Mouse (Mus musculus) embryonic facial prominence, embryonic 11.5 days (tissue): ENCODE data around the gene Ppip5k2. TPM values are rescaled to one million over a fixed set of nuclear protein-coding genes. Genes with fewer than 3 reads are reported as not detected.
A peak's percentile ranks its signal among the peaks of the same experiment; 100 is the strongest.

Experiments
- ATAC-seq: fragments of 200-750 bp; cut with Nextera tagmentation; replicated peaks from 2 replicates; pipeline ENCODE4 v1.8.0; 2017; ENCODE audit warnings: low read depth; ENCODE audit not compliant: insufficient number of reproducible peaks, low FRiP score, low TSS enrichment
- DNase-seq: peaks from one replicate; pipeline ENCODE4 v3.0.0-alpha.2; 2015; ENCODE audit warnings: low spot score
- H3K27ac ChIP-seq: fragments of 300-500 bp; sonication (generic); replicated peaks from 2 replicates; pipeline ENCODE4 v1.5.1; 2014; ENCODE audit warnings: mild to moderate bottlenecking, low read depth, low read length, control low read depth
- H3K27me3 ChIP-seq: fragments of 300-500 bp; sonication (generic); 2 replicates; pipeline ENCODE4 v1.6.1; 2014; ENCODE audit warnings: mild to moderate bottlenecking, low read length, moderate library complexity, mixed read lengths; ENCODE audit not compliant: control insufficient read depth, insufficient read depth
- H3K36me3 ChIP-seq: fragments of 300-500 bp; sonication (generic); replicated peaks from 2 replicates; pipeline ENCODE4 v1.6.1; 2014; ENCODE audit warnings: low read depth, mild to moderate bottlenecking, low read length, moderate library complexity, mixed read lengths; ENCODE audit not compliant: control insufficient read depth, insufficient read depth
- H3K4me1 ChIP-seq: fragments of 300-500 bp; sonication (generic); 2 replicates; pipeline ENCODE4 v1.6.1; 2014; ENCODE audit warnings: low read length, mixed read lengths; ENCODE audit not compliant: control insufficient read depth, insufficient read depth
- H3K4me2 ChIP-seq: fragments of 300-500 bp; sonication (generic); 2 replicates; pipeline ENCODE4 v1.6.1; 2014; ENCODE audit warnings: low read depth, mild to moderate bottlenecking, control low read depth, low read length, moderate library complexity
- H3K4me3 ChIP-seq: fragments of 300-500 bp; sonication (generic); 2 replicates; pipeline ENCODE4 v1.5.1; 2014; ENCODE audit warnings: low read depth, low read length, control low read depth
- H3K9ac ChIP-seq: fragments of 300-500 bp; sonication (generic); replicated peaks from 2 replicates; pipeline ENCODE4 v1.6.1; 2014; ENCODE audit warnings: mild to moderate bottlenecking, control low read depth, low read length
- H3K9me3 ChIP-seq: fragments of 300-500 bp; sonication (generic); replicated peaks from 2 replicates; pipeline ENCODE4 v1.6.1; 2016; ENCODE audit warnings: mild to moderate bottlenecking, low read length, inconsistent platforms, mixed read lengths; ENCODE audit not compliant: control insufficient read depth
- WGBS: fragments of 180-500 bp; shearing (Covaris S2); extraction: QIAGEN DNeasy Blood & Tissue Kit; methylation state at CpG from one replicate; pipeline ENCODE4 v1.1.7; 2014; 5-methylcytosine and 5-hydroxymethylcytosine counted together
- polyA plus RNA-seq: library from polyadenylated mRNA; unstranded; fragments of >200 nt; fragmentation: Nextera tagmentation; extraction: Ambion mirVana; gene quantifications from 2 replicates; pipeline ENCODE4 v1.2.1, GENCODE M21; 2014

Ppip5k2 gene
- polyA plus RNA-seq, 1 experiment from 2014 or later = 52.0 TPM

GRCm38 (mm10) chr1:97714334-97714868, 55.8 kb downstream of the Ppip5k2 start:
- ATAC-seq (no peak), DNase-seq (no peak)
- Histone ChIP-seq H3K36me3 (no peaks in the 10 kb centered on the region; the same call in none of the 2 replicates), H3K27ac (no peak overlapping the region), H3K9me3 (no peaks in the 10 kb centered on the region), H3K27me3 (no peaks in the 10 kb centered on the region), H3K4me1 (no peaks in the 10 kb centered on the region), H3K4me2 (no peak overlapping the region), H3K9ac (no peak overlapping the region), H3K4me3 (no peak overlapping the region)
- 84% methylated on average over 11 of the region's 11 CpGs for WGBS

- WGBS = 92% methylated on average over 3 of the region's 3 CpGs
- no peak for ATAC-seq
- no peak for DNase-seq
- Histone ChIP-seq H3K4me1 (no peaks in the 10 kb centered on the region), H3K9ac (no peak overlapping the region), H3K4me2 (no peak overlapping the region), H3K27me3 (no peaks in the 10 kb centered on the region), H3K9me3 (no peaks in the 10 kb centered on the region), H3K4me3 (no peak overlapping the region), H3K27ac (no peak overlapping the region), H3K36me3 (no peaks in the 10 kb centered on the region; the same call in 1 of the 2 replicates)
These were observed 59.7 kb downstream of the Ppip5k2 start for GRCm38 (mm10) chr1:97710520-97710919.

- DNase-seq (no peak), ATAC-seq (no peak)
- Histone ChIP-seq H3K9ac (no peak overlapping the region), H3K9me3 (no peaks in the 10 kb centered on the region), H3K4me2 (no peak overlapping the region), H3K27me3 (no peaks in the 10 kb centered on the region), H3K27ac (no peak overlapping the region), H3K36me3 (no peaks in the 10 kb centered on the region; the same call in 1 of the 2 replicates), H3K4me1 (no peaks in the 10 kb centered on the region), H3K4me3 (no peak overlapping the region)
These were observed 64.8 kb downstream of the Ppip5k2 start for GRCm38 (mm10) chr1:97705389-97705788.

- no peaks in the 10 kb centered on the region; the same call in 1 of the 2 replicates for H3K36me3 ChIP-seq
- H3K4me1 ChIP-seq = no peaks in the 10 kb centered on the region
- H3K27me3 ChIP-seq = no peaks in the 10 kb centered on the region
- H3K4me2 ChIP-seq = no peak overlapping the region
- no peak overlapping the region for H3K4me3 ChIP-seq
- no peak overlapping the region for H3K27ac ChIP-seq
- DNase-seq (no peak), ATAC-seq (no peak)
- 87% methylated on average over 1 of the region's 1 CpGs for WGBS
- H3K9me3 ChIP-seq = no peaks in the 10 kb centered on the region
- no peak overlapping the region for H3K9ac ChIP-seq
These were observed 65.6 kb downstream of the Ppip5k2 start for GRCm38 (mm10) chr1:97704646-97705045.

GRCm38 (mm10) chr1:97698956-97699570, 71.1 kb downstream of the Ppip5k2 start:
- no peak overlapping the region for H3K4me2 ChIP-seq
- H3K4me1 ChIP-seq = no peaks in the 10 kb centered on the region
- no peaks in the 10 kb centered on the region for H3K36me3 ChIP-seq
- H3K27ac ChIP-seq = no peak overlapping the region
- H3K27me3 ChIP-seq = no peaks in the 10 kb centered on the region
- no peaks in the 10 kb centered on the region for H3K9me3 ChIP-seq
- H3K9ac ChIP-seq = no peak overlapping the region
- no peak overlapping the region for H3K4me3 ChIP-seq
- ATAC-seq (no peak; the same call in 1 of the 2 replicates), DNase-seq (no peak)
- 16% methylated on average over 11 of the region's 11 CpGs for WGBS

- 93% methylated on average over 1 of the region's 1 CpGs for WGBS
- Histone ChIP-seq H3K9me3 (no peaks in the 10 kb centered on the region), H3K9ac (no peak overlapping the region), H3K27me3 (no peaks in the 10 kb centered on the region), H3K4me1 (no peaks in the 10 kb centered on the region), H3K4me3 (no peak overlapping the region), H3K36me3 (no peaks in the 10 kb centered on the region), H3K27ac (no peak overlapping the region), H3K4me2 (no peak overlapping the region)
- ATAC-seq = no peak
- DNase-seq = no peak
These were observed 72.9 kb downstream of the Ppip5k2 start for GRCm38 (mm10) chr1:97697273-97697672.

GRCm38 (mm10) chr1:97693825-97694224, 76.4 kb downstream of the Ppip5k2 start:
- no peak for ATAC-seq

GRCm38 (mm10) chr1:97688756-97689155, 81.5 kb downstream of the Ppip5k2 start:
- 19% methylated on average over 3 of the region's 3 CpGs for WGBS
- 0 out of 2 replicates have a peak, but pooled peaks have one; percentile 59 for ATAC-seq

More at GRCm38 (mm10) chr1:97693825-97694224, 76.4 kb downstream of the Ppip5k2 start:
- no peaks in the 10 kb centered on the region for H3K9me3 ChIP-seq
- H3K4me2 ChIP-seq = no peak overlapping the region
- no peak overlapping the region for H3K9ac ChIP-seq
- H3K27me3 ChIP-seq = no peaks in the 10 kb centered on the region
- H3K4me1 ChIP-seq = no peaks in the 10 kb centered on the region
- H3K27ac ChIP-seq = no peak overlapping the region
- DNase-seq = no peak
- no peak overlapping the region for H3K4me3 ChIP-seq
- H3K36me3 ChIP-seq = no peaks in the 10 kb centered on the region

More at GRCm38 (mm10) chr1:97688756-97689155, 81.5 kb downstream of the Ppip5k2 start:
- Histone ChIP-seq H3K9ac (no peak overlapping the region), H3K4me2 (no peak overlapping the region), H3K4me1 (no peaks in the 10 kb centered on the region), H3K27me3 (no peaks in the 10 kb centered on the region), H3K9me3 (no peaks in the 10 kb centered on the region), H3K36me3 (no peaks in the 10 kb centered on the region), H3K27ac (no peak overlapping the region), H3K4me3 (no peak overlapping the region)
- DNase-seq = peak; percentile 75
